Mouse (Mus musculus) gastrocnemius, postnatal 25 days (tissue): Measurements from ENCODE around the gene Adm. TPM values are rescaled to one million over a fixed set of nuclear protein-coding genes. Genes with fewer than 3 reads are reported as not detected.

Experiments used
- DNase-seq: peaks from one replicate; pipeline ENCODE4 v3.0.0; 2022
- total RNA-seq, 2 experiments: library from RNA; stranded (reverse); gene quantifications; 1 replicate in 1 of 2; 2 replicates in 1 of 2; pipeline ENCODE4 v1.2.3; 2021

Gene Adm
- total RNA-seq, 2 experiments from 2014 or later: 3.1 to 3.4 TPM

GRCm38 (mm10) chr7:110658378-110658928 lies 31.0 kb downstream of the Adm start:
- DNase-seq: no peak

DNA sequence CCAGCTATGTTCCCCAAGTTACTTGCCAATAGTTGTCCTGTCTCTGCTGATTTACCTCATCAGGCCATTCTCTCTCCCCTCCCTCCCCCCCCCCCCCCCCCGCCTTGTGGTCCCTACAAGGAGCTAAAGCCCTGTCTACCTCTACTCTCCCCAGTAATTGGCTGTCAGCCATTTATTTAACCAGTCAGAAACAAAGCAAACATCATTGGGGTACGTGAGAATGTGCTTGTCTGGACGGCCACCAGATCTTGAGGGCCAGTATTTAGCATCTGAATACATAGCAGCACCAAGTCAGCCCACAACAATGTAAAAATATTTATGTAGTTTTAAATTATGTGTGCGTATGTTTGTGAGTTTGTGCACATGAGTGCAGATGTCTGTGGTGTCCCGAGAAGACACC lies 39.1 kb downstream of the Adm start:
- DNase-seq: no peak

DNA sequence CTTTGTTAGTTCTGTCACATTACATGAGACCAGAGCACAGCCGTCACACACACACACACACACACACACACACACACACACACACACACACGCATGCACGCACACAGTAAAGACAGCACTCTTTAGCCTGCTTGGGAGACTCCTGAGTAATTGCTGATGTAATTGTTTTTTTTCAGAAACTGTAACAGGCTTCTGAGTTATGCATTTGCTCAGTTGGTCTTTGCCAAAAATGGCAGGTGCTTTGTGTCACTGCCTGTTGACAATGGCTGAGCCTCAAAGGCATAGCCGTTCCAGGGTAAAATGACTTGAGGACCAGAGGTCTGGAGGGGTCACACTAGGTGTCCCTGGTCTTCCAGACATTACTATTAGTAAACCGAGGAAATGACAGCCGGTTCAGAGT lies 40.8 kb downstream of the Adm start:
- DNase-seq: no peak

DNA sequence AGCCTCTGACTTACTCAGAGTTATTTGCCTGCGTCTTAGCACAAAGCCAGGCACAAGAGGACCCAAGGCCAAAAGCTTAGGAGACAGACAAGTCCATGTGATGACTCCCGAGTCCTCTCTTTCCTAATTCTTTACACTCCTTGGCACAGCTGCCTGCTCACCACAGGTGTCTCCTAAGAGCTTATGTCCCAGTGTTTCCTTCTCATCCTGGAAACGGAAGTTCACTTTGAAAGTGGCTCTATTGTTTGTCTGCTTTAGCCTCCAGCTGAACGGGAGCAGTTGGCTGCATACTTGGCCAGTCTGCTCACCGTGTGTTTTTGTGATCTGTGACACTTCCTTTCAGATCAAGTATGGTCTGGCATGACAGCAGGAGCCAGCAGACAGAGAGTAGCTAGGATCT lies 41.3 kb downstream of the Adm start:
- no peak for DNase-seq

- DNase-seq: no peak
Measured at GRCm38 (mm10) chr7:110671121-110671680, 43.7 kb downstream of the Adm start.

Other genes with a start within 250 kb of the Adm start
- 10 to 100 TPM; 11.2 to 12.4 TPM for gene Sbf2, start 12.7 kb upstream of the Adm start, total RNA-seq
- 1 to 10 TPM; 3.9 to 9.1 TPM for gene Ampd3, start 140.5 kb downstream of the Adm start, total RNA-seq
- 10 to 100 TPM; 16.8 to 18.6 TPM for gene Rnf141, start 216.8 kb downstream of the Adm start, total RNA-seq
- 1 to 10 TPM; 5.8 to 9.3 TPM for gene Lyve1, start 235.6 kb downstream of the Adm start, total RNA-seq